Mouse (Mus musculus): ENCODE measurements around the gene Baiap2l1. TPM values are rescaled to one million over a fixed set of nuclear protein-coding genes. Genes with fewer than 3 reads are reported as not detected.
"Not testable (repeated sequence)": the region's sequence is repeated elsewhere in the genome, so short reads cannot be mapped to it uniquely, and the experiment has no call there.

Baiap2l1 gene
- polyA plus RNA-seq, 1 experiment: 2.2 TPM

DNA sequence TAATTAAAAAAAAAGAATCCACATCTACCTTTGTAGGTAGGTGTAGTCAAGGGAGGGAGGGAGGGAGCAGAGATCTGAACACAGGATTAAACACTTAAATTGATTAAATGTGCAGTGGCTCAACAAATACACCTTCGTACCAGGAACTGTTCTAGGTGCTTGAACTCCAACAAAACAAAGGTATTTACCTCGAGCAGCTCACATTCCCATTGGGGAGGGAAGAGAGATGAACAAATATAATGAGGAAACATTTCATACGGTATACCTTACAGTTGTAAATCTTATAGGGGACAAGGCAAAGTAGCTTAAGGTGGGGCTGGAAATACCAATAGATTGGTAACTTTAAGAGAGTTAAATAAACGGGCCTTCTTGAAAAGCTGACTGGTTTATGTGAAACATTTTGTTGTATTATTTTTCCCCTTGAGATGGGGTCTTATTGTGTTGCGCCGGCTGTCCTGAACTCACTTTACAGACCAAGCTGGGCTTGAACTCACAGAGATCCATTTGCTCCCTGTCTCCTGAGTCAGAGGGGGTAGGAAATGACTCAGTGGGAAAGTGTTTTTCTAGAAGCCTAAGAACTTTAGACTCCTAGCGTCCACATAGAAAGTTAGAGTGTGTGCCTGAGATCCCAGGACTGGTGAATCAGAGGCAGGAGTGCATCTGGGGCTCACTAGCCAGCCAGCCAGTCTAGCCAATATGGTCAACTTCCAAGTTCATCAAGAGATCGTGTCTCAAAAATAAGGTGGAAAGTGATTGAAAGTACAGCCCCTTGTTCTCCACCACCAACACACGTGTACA is 5.5 kb downstream of the Baiap2l1 start:
- TF ChIP-seq POLR2A (IDR thresholded peaks at IDR 0.05; ENCODE audit: control insufficient read depth, extremely low read depth, insufficient read depth, low read length, poor library complexity) (no peak), CTCF (IDR thresholded peaks at IDR 0.05; ENCODE audit: borderline replicate concordance, control insufficient read depth, extremely low read depth, insufficient read depth, low read length, poor library complexity) (no peak)
- no peak for DNase-seq
- Histone ChIP-seq H3K36me3 (ENCODE audit: control insufficient read depth, insufficient read depth, low read length) (no peaks in the 10 kb centered on the region), H3K27ac (ENCODE audit: control insufficient read depth, insufficient read depth, low read length) (no peak overlapping the region), H3K4me3 (ENCODE audit: control insufficient read depth, insufficient read depth, low read length) (no peak overlapping the region), H3K27me3 (ENCODE audit: control insufficient read depth, insufficient read depth, low read length) (peaks cover 2% of the 10 kb centered on the region), H3K4me1 (replicated peaks; ENCODE audit: control insufficient read depth, insufficient read depth, low read length) (peaks cover 2% of the 10 kb centered on the region)
- 91% methylated on average over 9 of the region's 9 CpGs for WGBS

DNA sequence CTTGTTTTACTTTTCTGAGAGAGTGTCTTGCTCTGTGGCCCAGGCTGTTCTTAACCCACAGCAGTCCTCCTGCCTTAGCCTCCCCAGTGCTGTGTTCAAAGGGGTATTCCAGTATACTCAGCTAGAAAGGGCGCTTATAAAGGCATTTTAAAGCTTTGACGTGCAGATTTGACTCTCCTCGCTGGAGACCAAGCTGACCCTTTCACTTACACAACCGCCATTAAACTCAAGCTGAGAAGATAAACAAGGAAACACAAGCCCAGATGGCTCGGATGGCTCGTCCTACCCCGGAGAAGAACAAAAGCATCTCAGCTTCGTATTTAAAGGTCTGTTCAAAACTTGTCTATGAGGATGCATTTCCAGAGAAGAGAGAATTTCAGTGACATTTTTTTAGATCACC is 6.7 kb downstream of the Baiap2l1 start:
- H3K27ac ChIP-seq (ENCODE audit: control insufficient read depth, insufficient read depth, low read length): no peak overlapping the region
- H3K4me3 ChIP-seq (ENCODE audit: control insufficient read depth, insufficient read depth, low read length): no peak overlapping the region
- no peaks in the 10 kb centered on the region for H3K27me3 ChIP-seq (ENCODE audit: control insufficient read depth, insufficient read depth, low read length)
- no peak for TF ChIP-seq POLR2A (IDR thresholded peaks at IDR 0.05; ENCODE audit: control insufficient read depth, extremely low read depth, insufficient read depth, low read length, poor library complexity)
- TF ChIP-seq CTCF (IDR thresholded peaks at IDR 0.05; ENCODE audit: borderline replicate concordance, control insufficient read depth, extremely low read depth, insufficient read depth, low read length, poor library complexity): no peak
- no peaks in the 10 kb centered on the region for H3K4me1 ChIP-seq (replicated peaks; ENCODE audit: control insufficient read depth, insufficient read depth, low read length)
- WGBS: 85% methylated on average over 8 of the region's 8 CpGs
- H3K36me3 ChIP-seq (ENCODE audit: control insufficient read depth, insufficient read depth, low read length): no peaks in the 10 kb centered on the region
- DNase-seq: no peak

DNA sequence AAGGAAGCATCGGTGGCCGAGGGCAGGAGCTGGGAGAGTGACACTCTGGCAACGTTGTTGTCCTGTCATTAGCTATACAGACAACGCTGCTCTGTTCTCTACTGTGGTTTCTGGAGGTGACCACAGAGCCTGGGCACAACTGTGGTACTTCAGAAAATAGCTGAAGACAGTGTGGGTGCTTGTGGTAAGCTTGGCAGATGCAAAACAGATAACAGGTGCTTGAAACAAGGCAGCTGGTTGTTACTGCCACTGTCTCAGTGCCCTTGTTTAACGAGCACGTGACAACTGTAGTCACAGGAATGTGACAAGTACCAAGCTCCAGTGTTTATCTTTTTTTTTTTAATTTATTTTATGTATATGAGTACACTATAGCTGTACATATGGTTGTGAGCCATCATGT is 13.3 kb downstream of the Baiap2l1 start:
- 6% methylated on average over 6 of the region's 6 CpGs for WGBS
- no peak overlapping the region for H3K27ac ChIP-seq (ENCODE audit: control insufficient read depth, insufficient read depth, low read length)

DNA sequence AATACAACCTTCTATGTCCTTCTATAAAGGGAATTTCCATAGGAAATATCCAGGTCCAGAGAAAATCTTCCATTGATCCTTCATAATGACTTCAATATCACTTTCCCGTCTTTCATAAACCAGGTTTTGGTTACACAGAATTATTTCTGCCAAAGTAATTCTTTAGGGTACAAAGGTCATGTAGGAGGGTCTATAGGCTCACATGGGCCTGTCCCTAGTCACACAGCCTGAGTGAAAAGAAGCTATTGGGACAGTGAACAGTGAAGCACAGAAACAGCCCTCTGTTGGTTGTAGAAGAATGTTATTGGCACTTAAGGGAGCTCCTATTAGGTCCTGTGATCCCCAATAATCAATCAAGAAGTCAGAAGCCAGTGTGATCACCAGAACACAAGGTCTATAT is 16.8 kb downstream of the Baiap2l1 start:
- Histone ChIP-seq H3K4me1 (replicated peaks; ENCODE audit: control insufficient read depth, insufficient read depth, low read length) (peaks cover 2% of the 10 kb centered on the region; the same call in 1 of the 2 replicates), H3K27me3 (ENCODE audit: control insufficient read depth, insufficient read depth, low read length) (no peaks in the 10 kb centered on the region), H3K27ac (ENCODE audit: control insufficient read depth, insufficient read depth, low read length) (no peak overlapping the region), H3K4me3 (ENCODE audit: control insufficient read depth, insufficient read depth, low read length) (no peak overlapping the region), H3K36me3 (ENCODE audit: control insufficient read depth, insufficient read depth, low read length) (no peaks in the 10 kb centered on the region)
- WGBS: 98% methylated on average over 1 of the region's 1 CpGs
- TF ChIP-seq POLR2A (IDR thresholded peaks at IDR 0.05; ENCODE audit: control insufficient read depth, extremely low read depth, insufficient read depth, low read length, poor library complexity) (no peak), CTCF (IDR thresholded peaks at IDR 0.05; ENCODE audit: borderline replicate concordance, control insufficient read depth, extremely low read depth, insufficient read depth, low read length, poor library complexity) (no peak)
- DNase-seq: no peak

More for the DNA sequence above, 13.3 kb downstream of the Baiap2l1 start:
- H3K36me3 ChIP-seq (ENCODE audit: control insufficient read depth, insufficient read depth, low read length): no peaks in the 10 kb centered on the region
- DNase-seq: peak; percentile 1
- TF ChIP-seq CTCF (IDR thresholded peaks at IDR 0.05; ENCODE audit: borderline replicate concordance, control insufficient read depth, extremely low read depth, insufficient read depth, low read length, poor library complexity) (no peak), POLR2A (IDR thresholded peaks at IDR 0.05; ENCODE audit: control insufficient read depth, extremely low read depth, insufficient read depth, low read length, poor library complexity) (no peak)
- H3K4me3 ChIP-seq (ENCODE audit: control insufficient read depth, insufficient read depth, low read length): no peak overlapping the region
- H3K27me3 ChIP-seq (ENCODE audit: control insufficient read depth, insufficient read depth, low read length): no peaks in the 10 kb centered on the region
- peaks cover 2% of the 10 kb centered on the region; the same call in 1 of the 2 replicates for H3K4me1 ChIP-seq (replicated peaks; ENCODE audit: control insufficient read depth, insufficient read depth, low read length)

DNA sequence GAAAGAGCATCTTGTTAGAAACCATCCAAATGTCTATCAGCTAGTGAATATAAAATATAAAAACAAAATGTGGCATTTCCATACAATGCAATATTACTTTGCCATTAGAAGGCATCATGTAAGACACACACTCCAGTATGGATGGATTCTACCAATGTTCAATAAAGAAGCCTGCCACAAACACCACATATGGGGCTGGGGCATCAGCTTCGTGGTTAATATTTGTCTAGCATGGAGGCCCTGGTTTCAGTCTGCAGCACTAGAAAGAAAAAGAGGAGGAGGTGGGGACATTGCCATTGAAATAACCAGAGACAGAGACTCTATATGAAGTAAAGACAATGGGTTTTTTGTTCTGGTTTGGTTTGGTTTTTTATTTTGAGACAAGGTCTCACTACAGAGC is 19.1 kb downstream of the Baiap2l1 start:
- TF ChIP-seq CTCF (IDR thresholded peaks at IDR 0.05; ENCODE audit: borderline replicate concordance, control insufficient read depth, extremely low read depth, insufficient read depth, low read length, poor library complexity): no peak
- TF ChIP-seq POLR2A (IDR thresholded peaks at IDR 0.05; ENCODE audit: control insufficient read depth, extremely low read depth, insufficient read depth, low read length, poor library complexity): no peak
- WGBS: 73% methylated on average over 1 of the region's 1 CpGs
- H3K27me3 ChIP-seq (ENCODE audit: control insufficient read depth, insufficient read depth, low read length): no peaks in the 10 kb centered on the region

DNA sequence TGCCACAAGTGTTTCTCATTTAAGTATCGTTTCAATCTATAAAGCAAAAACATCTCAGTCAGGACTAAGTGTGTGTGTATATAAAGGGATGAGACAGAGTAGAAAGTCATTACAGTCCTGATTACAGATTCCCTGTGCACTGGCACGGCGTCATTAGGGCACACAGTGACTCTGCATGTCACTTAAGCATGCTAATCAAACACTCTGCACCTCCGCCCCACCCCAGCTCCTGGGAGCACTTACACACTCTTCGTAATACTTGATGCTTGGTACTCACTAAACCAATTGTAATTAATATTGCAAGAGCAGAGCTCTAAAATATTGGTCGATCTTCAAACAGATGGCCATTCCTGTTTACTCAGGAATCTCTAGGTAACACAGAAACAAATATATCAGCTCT is 22.6 kb downstream of the Baiap2l1 start:
- not testable (repeated sequence) for H3K36me3 ChIP-seq (ENCODE audit: control insufficient read depth, insufficient read depth, low read length); H3K4me3 ChIP-seq (ENCODE audit: control insufficient read depth, insufficient read depth, low read length); H3K27me3 ChIP-seq (ENCODE audit: control insufficient read depth, insufficient read depth, low read length); H3K27ac ChIP-seq (ENCODE audit: control insufficient read depth, insufficient read depth, low read length); H3K4me1 ChIP-seq (replicated peaks; ENCODE audit: control insufficient read depth, insufficient read depth, low read length); DNase-seq
- 90% methylated on average over 6 of the region's 6 CpGs for WGBS

More for the DNA sequence above, 19.1 kb downstream of the Baiap2l1 start:
- Histone ChIP-seq H3K27ac (ENCODE audit: control insufficient read depth, insufficient read depth, low read length) (no peak overlapping the region), H3K36me3 (ENCODE audit: control insufficient read depth, insufficient read depth, low read length) (no peaks in the 10 kb centered on the region), H3K4me1 (replicated peaks; ENCODE audit: control insufficient read depth, insufficient read depth, low read length) (no peaks in the 10 kb centered on the region), H3K4me3 (ENCODE audit: control insufficient read depth, insufficient read depth, low read length) (no peak overlapping the region)
- no peak for DNase-seq

DNA sequence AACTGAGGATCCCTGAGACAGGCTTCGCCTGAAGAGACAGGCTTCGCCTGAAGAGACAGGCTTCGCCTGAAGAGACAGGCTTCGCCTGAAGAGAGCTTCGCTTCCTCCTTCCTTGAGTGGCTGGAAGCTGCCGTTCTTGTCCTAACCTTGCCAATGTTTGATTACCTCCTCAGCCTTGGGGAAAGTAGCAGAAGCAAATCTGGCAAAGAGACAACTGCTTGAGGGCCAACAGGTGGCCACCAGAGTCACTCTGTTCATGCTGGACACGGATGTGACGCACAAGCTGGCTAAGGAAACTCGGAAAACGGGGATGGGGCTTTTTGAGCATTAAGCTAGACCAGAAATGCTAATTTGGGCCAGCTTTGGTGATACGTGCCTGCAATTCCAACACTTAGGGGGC is 23.9 kb downstream of the Baiap2l1 start:
- 89% methylated on average over 11 of the region's 11 CpGs for WGBS
- H3K4me3 ChIP-seq (ENCODE audit: control insufficient read depth, insufficient read depth, low read length): no peak overlapping the region
- H3K4me1 ChIP-seq (replicated peaks; ENCODE audit: control insufficient read depth, insufficient read depth, low read length): no peaks in the 10 kb centered on the region
- H3K36me3 ChIP-seq (ENCODE audit: control insufficient read depth, insufficient read depth, low read length): no peaks in the 10 kb centered on the region
- DNase-seq: no peak
- TF ChIP-seq POLR2A (IDR thresholded peaks at IDR 0.05; ENCODE audit: control insufficient read depth, extremely low read depth, insufficient read depth, low read length, poor library complexity) (no peak), CTCF (IDR thresholded peaks at IDR 0.05; ENCODE audit: borderline replicate concordance, control insufficient read depth, extremely low read depth, insufficient read depth, low read length, poor library complexity) (no peak)
- H3K27me3 ChIP-seq (ENCODE audit: control insufficient read depth, insufficient read depth, low read length): no peaks in the 10 kb centered on the region
- no peak overlapping the region for H3K27ac ChIP-seq (ENCODE audit: control insufficient read depth, insufficient read depth, low read length)

All from thymus, adult 2 months (tissue).